Mouse (Mus musculus): Measurements from ENCODE around the gene Mvb12b. TPM values are rescaled to one million over a fixed set of nuclear protein-coding genes. Genes with fewer than 3 reads are reported as not detected.

Mvb12b gene
- polyA plus RNA-seq, 1 experiment from 2014 or later, result 78.1 TPM

GRCm38 (mm10) chr2:33713580-33714260 is 174.0 kb downstream of the Mvb12b start:
- peak; percentile 58; the same call in 1 of the 2 replicates for ATAC-seq
- Histone ChIP-seq H3K4me1 (replicated peaks; ENCODE audit: control insufficient read depth, insufficient read depth, low read length) (peaks cover 26% of the 10 kb centered on the region), H3K27ac (ENCODE audit: low read length) (no peak overlapping the region)

GRCm38 (mm10) chr2:33712811-33713210 is 174.9 kb downstream of the Mvb12b start:
- H3K4me2 ChIP-seq (ENCODE audit: low read length), result no peak overlapping the region
- peaks cover 9% of the 10 kb centered on the region for H3K27me3 ChIP-seq (replicated peaks; ENCODE audit: control insufficient read depth, insufficient read depth, low read length)
- H3K9ac ChIP-seq (replicated peaks; ENCODE audit: low read depth, low read length), result no peak overlapping the region
- H3K36me3 ChIP-seq (ENCODE audit: control insufficient read depth, insufficient read depth), result no peaks in the 10 kb centered on the region
- H3K27ac ChIP-seq (ENCODE audit: low read length), result no peak overlapping the region
- peaks cover 20% of the 10 kb centered on the region for H3K4me1 ChIP-seq (replicated peaks; ENCODE audit: control insufficient read depth, insufficient read depth, low read length)
- 17% methylated on average over 4 of the region's 4 CpGs for WGBS
- no peak for ATAC-seq
- H3K9me3 ChIP-seq (ENCODE audit: control insufficient read depth, low read length), result no peaks in the 10 kb centered on the region
- no peak overlapping the region for H3K4me3 ChIP-seq (replicated peaks; ENCODE audit: low read length)

More at GRCm38 (mm10) chr2:33713580-33714260, 174.0 kb downstream of the Mvb12b start:
- H3K9me3 ChIP-seq (ENCODE audit: control insufficient read depth, low read length), result no peaks in the 10 kb centered on the region
- H3K36me3 ChIP-seq (ENCODE audit: control insufficient read depth, insufficient read depth), result no peaks in the 10 kb centered on the region
- peak overlapping the region; percentile 31 for H3K4me2 ChIP-seq (ENCODE audit: low read length)
- peak overlapping the region; percentile 29; the same call in 1 of the 2 replicates for H3K9ac ChIP-seq (replicated peaks; ENCODE audit: low read depth, low read length)
- no peak overlapping the region for H3K4me3 ChIP-seq (replicated peaks; ENCODE audit: low read length)
- H3K27me3 ChIP-seq (replicated peaks; ENCODE audit: control insufficient read depth, insufficient read depth, low read length), result peaks cover 11% of the 10 kb centered on the region
- WGBS, result 8% methylated on average over 12 of the region's 12 CpGs

GRCm38 (mm10) chr2:33708831-33709230 is 178.9 kb downstream of the Mvb12b start:
- no peak for ATAC-seq
- WGBS, result 94% methylated on average over 8 of the region's 8 CpGs
- Histone ChIP-seq H3K9ac (replicated peaks; ENCODE audit: low read depth, low read length) (no peak overlapping the region), H3K27me3 (replicated peaks; ENCODE audit: control insufficient read depth, insufficient read depth, low read length) (peaks cover 9% of the 10 kb centered on the region), H3K4me3 (replicated peaks; ENCODE audit: low read length) (no peak overlapping the region), H3K9me3 (ENCODE audit: control insufficient read depth, low read length) (no peaks in the 10 kb centered on the region), H3K4me2 (ENCODE audit: low read length) (no peak overlapping the region), H3K4me1 (replicated peaks; ENCODE audit: control insufficient read depth, insufficient read depth, low read length) (peaks cover 11% of the 10 kb centered on the region), H3K27ac (ENCODE audit: low read length) (no peak overlapping the region), H3K36me3 (ENCODE audit: control insufficient read depth, insufficient read depth) (no peaks in the 10 kb centered on the region)

GRCm38 (mm10) chr2:33708096-33708495 is 179.7 kb downstream of the Mvb12b start:
- H3K4me2 ChIP-seq (ENCODE audit: low read length), result no peak overlapping the region
- peaks cover 3% of the 10 kb centered on the region for H3K4me1 ChIP-seq (replicated peaks; ENCODE audit: control insufficient read depth, insufficient read depth, low read length)
- WGBS, result 56% methylated on average over 3 of the region's 3 CpGs
- H3K4me3 ChIP-seq (replicated peaks; ENCODE audit: low read length), result no peak overlapping the region
- H3K9ac ChIP-seq (replicated peaks; ENCODE audit: low read depth, low read length), result no peak overlapping the region
- no peaks in the 10 kb centered on the region for H3K36me3 ChIP-seq (ENCODE audit: control insufficient read depth, insufficient read depth)
- no peak for ATAC-seq
- H3K27me3 ChIP-seq (replicated peaks; ENCODE audit: control insufficient read depth, insufficient read depth, low read length), result peaks cover 11% of the 10 kb centered on the region
- no peaks in the 10 kb centered on the region for H3K9me3 ChIP-seq (ENCODE audit: control insufficient read depth, low read length)
- H3K27ac ChIP-seq (ENCODE audit: low read length), result no peak overlapping the region

- Histone ChIP-seq H3K4me1 (replicated peaks; ENCODE audit: control insufficient read depth, insufficient read depth, low read length) (peaks cover 9% of the 10 kb centered on the region), H3K27ac (ENCODE audit: low read length) (no peak overlapping the region), H3K36me3 (ENCODE audit: control insufficient read depth, insufficient read depth) (no peaks in the 10 kb centered on the region), H3K4me2 (ENCODE audit: low read length) (no peak overlapping the region), H3K27me3 (replicated peaks; ENCODE audit: control insufficient read depth, insufficient read depth, low read length) (peaks cover 15% of the 10 kb centered on the region), H3K4me3 (replicated peaks; ENCODE audit: low read length) (no peak overlapping the region), H3K9me3 (ENCODE audit: control insufficient read depth, low read length) (no peaks in the 10 kb centered on the region), H3K9ac (replicated peaks; ENCODE audit: low read depth, low read length) (no peak overlapping the region)
- WGBS, result 40% methylated on average over 9 of the region's 9 CpGs
- ATAC-seq, result no peak
Observed at GRCm38 (mm10) chr2:33706403-33706802, 181.3 kb downstream of the Mvb12b start.

GRCm38 (mm10) chr2:33705687-33706320 is 181.9 kb downstream of the Mvb12b start:
- Histone ChIP-seq H3K27ac (ENCODE audit: low read length) (no peak overlapping the region), H3K36me3 (ENCODE audit: control insufficient read depth, insufficient read depth) (no peaks in the 10 kb centered on the region), H3K4me1 (replicated peaks; ENCODE audit: control insufficient read depth, insufficient read depth, low read length) (peaks cover 14% of the 10 kb centered on the region), H3K4me2 (ENCODE audit: low read length) (no peak overlapping the region), H3K4me3 (replicated peaks; ENCODE audit: low read length) (no peak overlapping the region), H3K27me3 (replicated peaks; ENCODE audit: control insufficient read depth, insufficient read depth, low read length) (peaks cover 15% of the 10 kb centered on the region), H3K9ac (replicated peaks; ENCODE audit: low read depth, low read length) (no peak overlapping the region), H3K9me3 (ENCODE audit: control insufficient read depth, low read length) (no peaks in the 10 kb centered on the region)
- ATAC-seq, result no peak
- WGBS, result 23% methylated on average over 16 of the region's 16 CpGs

- Histone ChIP-seq H3K4me3 (replicated peaks; ENCODE audit: low read length) (no peak overlapping the region), H3K9me3 (ENCODE audit: control insufficient read depth, low read length) (no peaks in the 10 kb centered on the region), H3K27me3 (replicated peaks; ENCODE audit: control insufficient read depth, insufficient read depth, low read length) (peaks cover 15% of the 10 kb centered on the region), H3K36me3 (ENCODE audit: control insufficient read depth, insufficient read depth) (no peaks in the 10 kb centered on the region), H3K4me2 (ENCODE audit: low read length) (no peak overlapping the region), H3K9ac (replicated peaks; ENCODE audit: low read depth, low read length) (no peak overlapping the region), H3K27ac (ENCODE audit: low read length) (no peak overlapping the region), H3K4me1 (replicated peaks; ENCODE audit: control insufficient read depth, insufficient read depth, low read length) (peaks cover 19% of the 10 kb centered on the region)
- WGBS, result 66% methylated on average over 5 of the region's 5 CpGs
- ATAC-seq, result no peak
Observed at GRCm38 (mm10) chr2:33703286-33703685, 184.5 kb downstream of the Mvb12b start.

DNA sequence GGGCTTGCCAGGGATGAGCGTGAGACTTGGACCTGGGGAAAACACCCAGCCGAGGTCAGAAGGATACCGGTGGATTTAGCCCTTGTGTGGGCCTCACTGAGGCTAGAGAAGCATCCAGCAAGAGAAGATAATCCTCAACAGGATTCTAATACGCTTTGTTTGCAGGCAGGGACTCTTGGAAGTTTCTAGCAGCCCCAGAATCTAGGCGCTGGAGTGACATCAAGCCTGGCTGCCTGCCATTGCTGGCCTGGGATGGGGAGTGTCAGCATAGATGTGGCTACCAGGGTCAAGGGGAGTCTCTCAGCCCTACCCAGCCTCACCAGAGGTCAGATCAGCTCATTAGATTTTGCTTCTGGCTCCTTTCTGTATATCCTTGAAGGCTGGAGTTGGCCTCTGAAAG is 185.0 kb downstream of the Mvb12b start:
- H3K4me1 ChIP-seq (replicated peaks; ENCODE audit: control insufficient read depth, insufficient read depth, low read length), result peaks cover 19% of the 10 kb centered on the region
- WGBS, result 55% methylated on average over 5 of the region's 5 CpGs
- H3K9me3 ChIP-seq (ENCODE audit: control insufficient read depth, low read length), result no peaks in the 10 kb centered on the region
- H3K27me3 ChIP-seq (replicated peaks; ENCODE audit: control insufficient read depth, insufficient read depth, low read length), result peaks cover 15% of the 10 kb centered on the region
- no peak for ATAC-seq
- no peak overlapping the region for H3K27ac ChIP-seq (ENCODE audit: low read length)
- H3K4me3 ChIP-seq (replicated peaks; ENCODE audit: low read length), result no peak overlapping the region
- H3K36me3 ChIP-seq (ENCODE audit: control insufficient read depth, insufficient read depth), result no peaks in the 10 kb centered on the region
- H3K9ac ChIP-seq (replicated peaks; ENCODE audit: low read depth, low read length), result no peak overlapping the region
- no peak overlapping the region for H3K4me2 ChIP-seq (ENCODE audit: low read length)

- peaks cover 11% of the 10 kb centered on the region for H3K27me3 ChIP-seq (replicated peaks; ENCODE audit: control insufficient read depth, insufficient read depth, low read length)
- WGBS, result 35% methylated on average over 7 of the region's 7 CpGs
- ATAC-seq, result no peak
- peaks cover 11% of the 10 kb centered on the region for H3K9me3 ChIP-seq (ENCODE audit: control insufficient read depth, low read length)
- H3K4me2 ChIP-seq (ENCODE audit: low read length), result no peak overlapping the region
- no peak overlapping the region for H3K27ac ChIP-seq (ENCODE audit: low read length)
- no peak overlapping the region for H3K4me3 ChIP-seq (replicated peaks; ENCODE audit: low read length)
- H3K4me1 ChIP-seq (replicated peaks; ENCODE audit: control insufficient read depth, insufficient read depth, low read length), result peaks cover 18% of the 10 kb centered on the region
- H3K9ac ChIP-seq (replicated peaks; ENCODE audit: low read depth, low read length), result no peak overlapping the region
- no peaks in the 10 kb centered on the region for H3K36me3 ChIP-seq (ENCODE audit: control insufficient read depth, insufficient read depth)
Observed at GRCm38 (mm10) chr2:33701446-33701815, 186.3 kb downstream of the Mvb12b start.
